Mouse (Mus musculus): ENCODE data around the gene Arrdc5.

- peak; percentile 2; the same call in 1 of the 2 replicates for TF ChIP-seq CTCF (IDR thresholded peaks at IDR 0.05; ENCODE audit: control insufficient read depth, insufficient read depth, low read length)
- peak; percentile 45; the same call in 1 of the 2 replicates for TF ChIP-seq POLR2A (IDR thresholded peaks at IDR 0.05; ENCODE audit: borderline replicate concordance, control insufficient read depth, low read depth, low read length)
These were observed 25.5 kb upstream of the Arrdc5 start, which contains the start of gene Kdm4b for GRCm38 (mm10) chr17:56325450-56326152.

Data from bone marrow, adult 2 months (tissue).